Mouse (Mus musculus): ENCODE data around the gene Otoa. TPM values are rescaled to one million over a fixed set of nuclear protein-coding genes. Genes with fewer than 3 reads are reported as not detected.

Gene Otoa
- total and polyA plus RNA-seq, 2 experiments: 0.02 to 0.09 TPM

DNA sequence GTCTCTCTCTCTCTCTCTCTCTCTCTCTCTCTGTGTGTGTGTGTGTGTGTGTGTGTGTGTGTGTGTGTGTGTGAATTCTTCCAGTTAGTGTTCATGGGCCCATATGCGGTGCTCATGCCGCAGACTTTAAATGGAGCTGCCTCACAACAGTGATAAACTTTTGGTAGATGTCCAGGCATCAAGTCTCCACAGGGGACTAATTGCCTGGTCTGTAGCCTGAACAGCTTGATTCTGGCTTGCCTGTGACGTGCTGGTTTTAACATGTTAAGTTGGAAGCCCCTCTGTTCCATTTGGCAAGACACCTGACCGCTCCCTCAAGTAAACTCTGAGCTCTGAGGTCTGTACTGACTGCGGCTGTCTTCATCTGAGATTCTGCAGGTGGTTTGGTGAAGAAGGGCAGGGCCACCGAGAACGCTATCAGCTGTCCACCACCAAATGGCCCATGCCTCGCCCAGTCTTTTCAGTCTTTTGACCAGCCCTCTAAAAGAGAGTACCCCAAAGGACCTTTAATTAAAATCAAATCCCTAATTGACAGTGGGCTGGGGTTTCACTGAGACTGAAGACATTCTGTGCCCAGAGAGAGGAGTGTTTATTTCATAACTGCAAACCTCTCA lies 3.5 kb downstream of the Otoa start:
- Histone ChIP-seq H3K36me3 (ENCODE audit: control insufficient read depth, insufficient read depth, low read length) (no peaks in the 10 kb centered on the region), H3K27me3 (ENCODE audit: control insufficient read depth, insufficient read depth, low read length) (no peaks in the 10 kb centered on the region), H3K4me1 (ENCODE audit: control insufficient read depth, insufficient read depth, low read length) (no peaks in the 10 kb centered on the region), H3K79me2 (ENCODE audit: control insufficient read depth, insufficient read depth, low read length) (no peaks in the 10 kb centered on the region), H3K4me3 (ENCODE audit: insufficient read depth, low read depth, low read length) (no peak overlapping the region), H3K9ac (ENCODE audit: low read depth, low read length) (no peak overlapping the region), H3K27ac (replicated peaks; ENCODE audit: insufficient read depth, low read depth, low read length) (no peak overlapping the region)
- TF ChIP-seq POLR2A (IDR thresholded peaks at IDR 0.05; ENCODE audit: extremely low read depth, insufficient read depth, low read length) (no peak), CTCF (IDR thresholded peaks at IDR 0.05; ENCODE audit: low read depth, low read length) (no peak)
- WGBS: 87% methylated on average over 8 of the region's 8 CpGs
- no peak for DNase-seq (ENCODE audit: extremely low read depth, low read depth, low spot score)

DNA sequence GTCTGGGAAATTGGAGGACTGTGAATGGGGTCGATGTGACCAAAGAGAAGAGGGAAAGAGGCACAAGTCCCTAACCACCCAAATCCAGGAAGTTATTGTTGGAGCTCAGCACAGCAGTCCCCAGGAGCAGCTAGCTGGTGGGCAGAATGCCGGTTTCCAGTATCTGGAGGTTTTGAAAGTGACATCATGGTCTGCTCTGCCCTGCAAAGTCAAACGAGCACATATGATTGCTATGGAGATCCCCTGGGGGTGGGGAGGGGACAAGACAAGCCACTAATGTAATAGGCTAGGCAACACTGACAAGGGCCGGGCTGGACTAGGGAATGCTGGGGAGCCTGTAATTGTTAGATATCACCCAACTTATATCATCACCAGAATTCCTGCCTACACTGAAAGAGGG lies 4.0 kb downstream of the Otoa start:
- Histone ChIP-seq H3K27ac (replicated peaks; ENCODE audit: insufficient read depth, low read depth, low read length) (no peak overlapping the region), H3K9ac (ENCODE audit: low read depth, low read length) (no peak overlapping the region), H3K79me2 (ENCODE audit: control insufficient read depth, insufficient read depth, low read length) (no peaks in the 10 kb centered on the region), H3K4me3 (ENCODE audit: insufficient read depth, low read depth, low read length) (no peak overlapping the region), H3K27me3 (ENCODE audit: control insufficient read depth, insufficient read depth, low read length) (no peaks in the 10 kb centered on the region), H3K36me3 (ENCODE audit: control insufficient read depth, insufficient read depth, low read length) (no peaks in the 10 kb centered on the region), H3K4me1 (ENCODE audit: control insufficient read depth, insufficient read depth, low read length) (no peaks in the 10 kb centered on the region)
- TF ChIP-seq POLR2A (IDR thresholded peaks at IDR 0.05; ENCODE audit: extremely low read depth, insufficient read depth, low read length) (no peak), CTCF (IDR thresholded peaks at IDR 0.05; ENCODE audit: low read depth, low read length) (no peak)
- 31% methylated on average over 4 of the region's 4 CpGs for WGBS
- DNase-seq (ENCODE audit: extremely low read depth, low read depth, low spot score): no peak

- WGBS: 73% methylated on average over 5 of the region's 5 CpGs
- H3K27me3 ChIP-seq (ENCODE audit: control insufficient read depth, insufficient read depth, low read length): no peaks in the 10 kb centered on the region; the same call in 1 of the 2 replicates
- no peak for TF ChIP-seq POLR2A (IDR thresholded peaks at IDR 0.05; ENCODE audit: extremely low read depth, insufficient read depth, low read length)
- peak; percentile 33; the same call in 1 of the 2 replicates for TF ChIP-seq CTCF (IDR thresholded peaks at IDR 0.05; ENCODE audit: low read depth, low read length)
- H3K36me3 ChIP-seq (ENCODE audit: control insufficient read depth, insufficient read depth, low read length): no peaks in the 10 kb centered on the region
- no peaks in the 10 kb centered on the region for H3K4me1 ChIP-seq (ENCODE audit: control insufficient read depth, insufficient read depth, low read length)
- no peak overlapping the region for H3K4me3 ChIP-seq (ENCODE audit: insufficient read depth, low read depth, low read length)
- H3K79me2 ChIP-seq (ENCODE audit: control insufficient read depth, insufficient read depth, low read length): no peaks in the 10 kb centered on the region
- no peak overlapping the region for H3K9ac ChIP-seq (ENCODE audit: low read depth, low read length)
- H3K27ac ChIP-seq (replicated peaks; ENCODE audit: insufficient read depth, low read depth, low read length): no peak overlapping the region
- DNase-seq (ENCODE audit: extremely low read depth, low read depth, low spot score): no peak
These were observed 7.3 kb downstream of the Otoa start for GRCm38 (mm10) chr7:121088745-121089144.

- Histone ChIP-seq H3K79me2 (ENCODE audit: control insufficient read depth, insufficient read depth, low read length) (no peaks in the 10 kb centered on the region), H3K27me3 (ENCODE audit: control insufficient read depth, insufficient read depth, low read length) (no peaks in the 10 kb centered on the region; the same call in 1 of the 2 replicates), H3K36me3 (ENCODE audit: control insufficient read depth, insufficient read depth, low read length) (no peaks in the 10 kb centered on the region), H3K4me3 (ENCODE audit: insufficient read depth, low read depth, low read length) (no peak overlapping the region), H3K9ac (ENCODE audit: low read depth, low read length) (no peak overlapping the region), H3K4me1 (ENCODE audit: control insufficient read depth, insufficient read depth, low read length) (no peaks in the 10 kb centered on the region), H3K27ac (replicated peaks; ENCODE audit: insufficient read depth, low read depth, low read length) (no peak overlapping the region)
- WGBS: 77% methylated on average over 7 of the region's 7 CpGs
- no peak for DNase-seq (ENCODE audit: extremely low read depth, low read depth, low spot score)
- TF ChIP-seq CTCF (IDR thresholded peaks at IDR 0.05; ENCODE audit: low read depth, low read length): no peak
- no peak for TF ChIP-seq POLR2A (IDR thresholded peaks at IDR 0.05; ENCODE audit: extremely low read depth, insufficient read depth, low read length)
These were observed 9.3 kb downstream of the Otoa start for GRCm38 (mm10) chr7:121090748-121091147.

DNA sequence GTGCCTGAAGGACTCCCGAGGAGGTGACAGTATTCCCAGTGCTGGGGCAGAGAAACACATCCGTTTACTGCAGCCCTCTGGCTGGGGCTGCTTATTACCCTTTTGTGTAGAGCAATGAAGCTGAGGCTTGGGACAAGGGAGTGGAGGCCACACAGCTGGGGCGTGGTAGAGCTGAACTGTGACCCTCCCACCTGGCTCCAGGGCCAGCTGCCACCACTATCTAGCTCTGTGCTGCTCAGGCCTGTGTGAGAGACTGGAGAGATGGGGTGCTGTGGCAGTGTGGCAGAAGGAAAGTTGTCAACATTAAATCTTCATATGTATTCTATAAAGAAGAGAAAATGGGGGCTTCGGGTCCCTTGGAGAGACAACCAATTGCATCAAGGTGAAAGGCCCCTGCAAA lies 11.6 kb downstream of the Otoa start:
- WGBS: 79% methylated on average over 4 of the region's 4 CpGs
- H3K27ac ChIP-seq (replicated peaks; ENCODE audit: insufficient read depth, low read depth, low read length): no peak overlapping the region
- no peak overlapping the region for H3K4me3 ChIP-seq (ENCODE audit: insufficient read depth, low read depth, low read length)
- no peak overlapping the region for H3K9ac ChIP-seq (ENCODE audit: low read depth, low read length)
- no peaks in the 10 kb centered on the region for H3K4me1 ChIP-seq (ENCODE audit: control insufficient read depth, insufficient read depth, low read length)
- no peaks in the 10 kb centered on the region for H3K36me3 ChIP-seq (ENCODE audit: control insufficient read depth, insufficient read depth, low read length)
- H3K79me2 ChIP-seq (ENCODE audit: control insufficient read depth, insufficient read depth, low read length): no peaks in the 10 kb centered on the region
- TF ChIP-seq POLR2A (IDR thresholded peaks at IDR 0.05; ENCODE audit: extremely low read depth, insufficient read depth, low read length): no peak
- no peaks in the 10 kb centered on the region; the same call in 1 of the 2 replicates for H3K27me3 ChIP-seq (ENCODE audit: control insufficient read depth, insufficient read depth, low read length)
- no peak for DNase-seq (ENCODE audit: extremely low read depth, low read depth, low spot score)

GRCm38 (mm10) chr7:121098614-121099389 lies 17.4 kb downstream of the Otoa start:
- TF ChIP-seq CTCF (IDR thresholded peaks at IDR 0.05; ENCODE audit: low read depth, low read length) (no peak), POLR2A (IDR thresholded peaks at IDR 0.05; ENCODE audit: extremely low read depth, insufficient read depth, low read length) (no peak)
- Histone ChIP-seq H3K36me3 (ENCODE audit: control insufficient read depth, insufficient read depth, low read length) (no peaks in the 10 kb centered on the region), H3K4me3 (ENCODE audit: insufficient read depth, low read depth, low read length) (no peak overlapping the region), H3K4me1 (ENCODE audit: control insufficient read depth, insufficient read depth, low read length) (no peaks in the 10 kb centered on the region), H3K27me3 (ENCODE audit: control insufficient read depth, insufficient read depth, low read length) (no peaks in the 10 kb centered on the region), H3K27ac (replicated peaks; ENCODE audit: insufficient read depth, low read depth, low read length) (no peak overlapping the region), H3K9ac (ENCODE audit: low read depth, low read length) (no peak overlapping the region), H3K79me2 (ENCODE audit: control insufficient read depth, insufficient read depth, low read length) (no peaks in the 10 kb centered on the region)
- no peak for DNase-seq (ENCODE audit: extremely low read depth, low read depth, low spot score)
- 71% methylated on average over 10 of the region's 10 CpGs for WGBS

All from liver, adult 2 months (tissue).